In the genomic region with DNA sequence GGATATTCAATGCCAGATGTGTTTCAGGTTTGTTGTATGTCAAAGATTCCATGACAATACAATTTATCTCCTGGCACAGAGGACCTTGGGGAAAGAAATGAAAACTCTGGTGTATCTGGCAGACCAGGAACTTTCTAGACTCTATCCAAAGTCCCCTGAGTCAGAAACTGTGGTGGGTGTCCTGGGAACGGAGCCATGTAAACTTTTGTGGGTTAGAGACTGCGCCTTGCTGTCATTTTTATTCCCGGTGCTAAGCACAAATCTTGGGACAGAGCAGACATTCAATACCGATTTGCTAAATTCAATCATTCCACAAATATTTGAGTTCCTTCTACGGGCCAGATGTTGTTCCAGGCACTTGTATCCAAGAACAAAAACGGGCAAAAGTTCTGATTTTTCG, we compare ENCODE assay signal across 21 mouse cellular contexts.
DNase-seq lines count a peak whose midpoint lies in the region; ATAC-seq and TF ChIP-seq lines count a peak whose summit lies in the region.
"Had no signal": no experiment of that assay in that cellular context is flagged by ENCODE, and none has a peak within 500 bp of the region (broad histone marks: within the 10 kb centered on the region; RNA-seq: fewer than 3 reads in every experiment).

No protein-coding gene starts in this region.

- peak overlapping the region; percentile 25 for H3K4me2 ChIP-seq in embryonic facial prominence, embryonic 14.5 days (ENCODE audit: low read depth, low read length)
- H3K4me2 ChIP-seq in limb, embryonic 13.5 days (replicated peaks), result peak overlapping the region; percentile 37
- no peak overlapping the region for H3K4me2 ChIP-seq in forebrain, postnatal 0 days (ENCODE audit: low read depth)
- H3K4me2 ChIP-seq: forebrain, embryonic 12.5 days; heart, embryonic 15.5 days; lung, embryonic 15.5 days had no signal

- WGBS in embryonic facial prominence, embryonic 14.5 days, result 41% methylated on average over 7 of the region's 7 CpGs
- 32% methylated on average over 7 of the region's 7 CpGs for WGBS in limb, embryonic 13.5 days
- 90% methylated on average over 7 of the region's 7 CpGs for WGBS in forebrain, postnatal 0 days

- H3K9ac ChIP-seq in embryonic facial prominence, embryonic 14.5 days (ENCODE audit: low read depth, low read length), result no peak overlapping the region
- no peak overlapping the region for H3K9ac ChIP-seq in limb, embryonic 13.5 days
- H3K9ac ChIP-seq in forebrain, postnatal 0 days, result no peak overlapping the region
- H3K9ac ChIP-seq: forebrain, embryonic 12.5 days; heart, embryonic 15.5 days; liver, embryonic 14.5 days; lung, embryonic 15.5 days had no signal

- TF ChIP-seq CTCF in forebrain, postnatal 0 days (IDR thresholded peaks at IDR 0.05; ENCODE audit: low read depth), result no peak

- H3K36me3 ChIP-seq in embryonic facial prominence, embryonic 14.5 days (ENCODE audit: control insufficient read depth, insufficient read depth, low read length), result no peaks in the 10 kb centered on the region
- H3K36me3 ChIP-seq in limb, embryonic 13.5 days, result no peaks in the 10 kb centered on the region
- no peaks in the 10 kb centered on the region for H3K36me3 ChIP-seq in forebrain, postnatal 0 days (ENCODE audit: insufficient read depth)
- H3K36me3 ChIP-seq: forebrain, embryonic 12.5 days; heart, embryonic 15.5 days; lung, embryonic 15.5 days; midbrain, embryonic 10.5 days had no signal

- no peaks in the 10 kb centered on the region for H3K9me3 ChIP-seq in embryonic facial prominence, embryonic 14.5 days (ENCODE audit: control insufficient read depth, low read length)
- H3K9me3 ChIP-seq in limb, embryonic 13.5 days, result no peaks in the 10 kb centered on the region
- no peaks in the 10 kb centered on the region for H3K9me3 ChIP-seq in forebrain, postnatal 0 days (ENCODE audit: low read length)
- H3K9me3 ChIP-seq: forebrain, embryonic 12.5 days; heart, embryonic 15.5 days; lung, embryonic 15.5 days; midbrain, embryonic 10.5 days had no signal

- no peaks in the 10 kb centered on the region for H3K27me3 ChIP-seq in embryonic facial prominence, embryonic 14.5 days (replicated peaks; ENCODE audit: control insufficient read depth, insufficient read depth, low read length)
- H3K27me3 ChIP-seq in limb, embryonic 13.5 days, result no peaks in the 10 kb centered on the region
- no peaks in the 10 kb centered on the region for H3K27me3 ChIP-seq in forebrain, postnatal 0 days (ENCODE audit: insufficient read depth, low read length)
- H3K27me3 ChIP-seq: forebrain, embryonic 12.5 days; heart, embryonic 15.5 days; lung, embryonic 15.5 days had no signal

- DNase-seq in heart, adult 18-20 months, result peak; percentile 2 to 28
- no peak for DNase-seq in heart, postnatal 36 days
- peak; percentile 74 for DNase-seq in embryonic facial prominence, embryonic 14.5 days (ENCODE audit: low spot score)
- DNase-seq in right cerebral cortex, postnatal 4 days, result no peak
- no peak for DNase-seq in right cerebral cortex, postnatal 25 days
- DNase-seq in forebrain, postnatal 0 days, result no peak
- DNase-seq: adrenal gland, adult 2 months; cerebellum, adult 8-10 months; heart, adult 2 months; kidney, adult 18-20 months; kidney, postnatal 10 days; left cerebral cortex, postnatal 4 days; retina, postnatal 1 day; thymus, adult 2 months had no signal

- intact Hi-C loops in heart, postnatal 36 days (cut with DNase I), result no loop called here

- H3K27ac ChIP-seq in embryonic facial prominence, embryonic 14.5 days (replicated peaks; ENCODE audit: low read depth, low read length), result peak overlapping the region; percentile 70
- peak overlapping the region; percentile 89 for H3K27ac ChIP-seq in limb, embryonic 13.5 days
- no peak overlapping the region for H3K27ac ChIP-seq in forebrain, postnatal 0 days (ENCODE audit: low read depth, low read length)
- H3K27ac ChIP-seq: forebrain, embryonic 12.5 days; heart, adult 2 months; heart, embryonic 15.5 days; liver, embryonic 14.5 days; lung, embryonic 15.5 days; macrophage; midbrain, embryonic 10.5 days had no signal

- H3K4me3 ChIP-seq in embryonic facial prominence, embryonic 14.5 days (ENCODE audit: low read depth, low read length), result no peak overlapping the region
- no peak overlapping the region for H3K4me3 ChIP-seq in limb, embryonic 13.5 days
- no peak overlapping the region for H3K4me3 ChIP-seq in forebrain, postnatal 0 days (ENCODE audit: low read depth, low read length)
- H3K4me3 ChIP-seq: forebrain, embryonic 12.5 days; heart, adult 2 months; heart, embryonic 15.5 days; lung, embryonic 15.5 days; midbrain, embryonic 10.5 days had no signal

- H3K4me1 ChIP-seq in embryonic facial prominence, embryonic 14.5 days (ENCODE audit: control insufficient read depth, insufficient read depth, low read length), result peaks cover 35% of the 10 kb centered on the region
- peaks cover 50% of the 10 kb centered on the region for H3K4me1 ChIP-seq in limb, embryonic 13.5 days
- H3K4me1 ChIP-seq in forebrain, postnatal 0 days (ENCODE audit: insufficient read depth), result no peaks in the 10 kb centered on the region
- H3K4me1 ChIP-seq: forebrain, embryonic 12.5 days; heart, embryonic 15.5 days; lung, embryonic 15.5 days; midbrain, embryonic 10.5 days had no signal

- no peak for ATAC-seq in embryonic facial prominence, embryonic 14.5 days (ENCODE audit: low read depth)
- ATAC-seq in limb, embryonic 13.5 days (ENCODE audit: low FRiP score, low read depth), result no peak
- ATAC-seq in forebrain, postnatal 0 days, result no peak

Comparison
In these comparisons a context has a peak if more than half of its experiments do, and no peak if none do; other contexts are left out.
1. DNase-seq: peak in heart, adult 18-20 months (2 of 2) and embryonic facial prominence, embryonic 14.5 days (single experiment); none in heart, postnatal 36 days (0 of 2), right cerebral cortex, postnatal 4 days (single experiment), right cerebral cortex, postnatal 25 days (single experiment) and forebrain, postnatal 0 days (single experiment).